Mouse (Mus musculus): Measurements from ENCODE around the gene Ccdc84. TPM values are rescaled to one million over a fixed set of nuclear protein-coding genes. Genes with fewer than 3 reads are reported as not detected.
"Not testable (repeated sequence)": the region's sequence is repeated elsewhere in the genome, so short reads cannot be mapped to it uniquely, and the experiment has no call there.

Ccdc84 gene
- total RNA-seq (2022), result 1 to 10 TPM; 4.9 to 8.0 (median 5.5) TPM

- DNase-seq (ENCODE audit: low spot score), result no peak
Measured at GRCm38 (mm10) chr9:44418519-44419385, at the start of gene Ccdc84. TSS of gene Ccdc84 (minus strand) at chr9:44418569.

- DNase-seq (ENCODE audit: low spot score), result peak; percentile 21
Measured at GRCm38 (mm10) chr9:44461950-44462349, 43.6 kb upstream of the Ccdc84 start.

- DNase-seq (ENCODE audit: low spot score), result no peak
Measured at GRCm38 (mm10) chr9:44457035-44457742, 38.8 kb upstream of the Ccdc84 start.

- no peak for DNase-seq (ENCODE audit: low spot score)
Measured at GRCm38 (mm10) chr9:44454891-44455220, 36.5 kb upstream of the Ccdc84 start, which contains the start of gene Upk2. TSS of gene Upk2 (minus strand) at chr9:44454976.

- peak; percentile 77 for DNase-seq (ENCODE audit: low spot score)
Measured at GRCm38 (mm10) chr9:44454132-44454890, 35.9 kb upstream of the Ccdc84 start.

GRCm38 (mm10) chr9:44450387-44450786, 32.0 kb upstream of the Ccdc84 start:
- no peak for DNase-seq (ENCODE audit: low spot score)

- DNase-seq (ENCODE audit: low spot score), result not testable (repeated sequence)
Measured at GRCm38 (mm10) chr9:44444402-44445025, 26.1 kb upstream of the Ccdc84 start.

- DNase-seq (ENCODE audit: low spot score), result no peak
Measured at GRCm38 (mm10) chr9:44440961-44441360, 22.6 kb upstream of the Ccdc84 start, which contains the start of gene Foxr1. TSS of gene Foxr1 (minus strand) at chr9:44441136.

GRCm38 (mm10) chr9:44435747-44436146, 17.4 kb upstream of the Ccdc84 start:
- no peak for DNase-seq (ENCODE audit: low spot score)

- no peak for DNase-seq (ENCODE audit: low spot score)
Measured at GRCm38 (mm10) chr9:44432577-44433185, 14.3 kb upstream of the Ccdc84 start.

GRCm38 (mm10) chr9:44423576-44423975, 5.2 kb upstream of the Ccdc84 start:
- no peak for DNase-seq (ENCODE audit: low spot score)

GRCm38 (mm10) chr9:44420280-44420898, 2.0 kb upstream of the Ccdc84 start:
- no peak for DNase-seq (ENCODE audit: low spot score)

GRCm38 (mm10) chr9:44419730-44420129, 1.4 kb upstream of the Ccdc84 start:
- not testable (repeated sequence) for DNase-seq (ENCODE audit: low spot score)

GRCm38 (mm10) chr9:44417892-44418363, 441 bp downstream of the Ccdc84 start:
- DNase-seq (ENCODE audit: low spot score), result peak; percentile 96

- no peak for DNase-seq (ENCODE audit: low spot score)
Measured at GRCm38 (mm10) chr9:44417156-44417891, 1.0 kb downstream of the Ccdc84 start.

- no peak for DNase-seq (ENCODE audit: low spot score)
Measured at GRCm38 (mm10) chr9:44412781-44413180, 5.6 kb downstream of the Ccdc84 start.

- DNase-seq (ENCODE audit: low spot score), result no peak
Measured at GRCm38 (mm10) chr9:44412306-44412705, 6.1 kb downstream of the Ccdc84 start.

- DNase-seq (ENCODE audit: low spot score), result no peak
Measured at GRCm38 (mm10) chr9:44411601-44412130, 6.7 kb downstream of the Ccdc84 start.

GRCm38 (mm10) chr9:44410647-44411336, 7.6 kb downstream of the Ccdc84 start:
- no peak for DNase-seq (ENCODE audit: low spot score)

Measured in heart, adult 8-10 months (tissue).